Mouse (Mus musculus): ENCODE measurements around the gene C1qtnf3. TPM values are rescaled to one million over a fixed set of nuclear protein-coding genes. Genes with fewer than 3 reads are reported as not detected.
"Not testable (repeated sequence)": the region's sequence is repeated elsewhere in the genome, so short reads cannot be mapped to it uniquely, and the experiment has no call there.

The C1qtnf3 gene
- total and polyA plus RNA-seq, 2 experiments from 2014 or later: 0.16 to 6.5 TPM

DNA sequence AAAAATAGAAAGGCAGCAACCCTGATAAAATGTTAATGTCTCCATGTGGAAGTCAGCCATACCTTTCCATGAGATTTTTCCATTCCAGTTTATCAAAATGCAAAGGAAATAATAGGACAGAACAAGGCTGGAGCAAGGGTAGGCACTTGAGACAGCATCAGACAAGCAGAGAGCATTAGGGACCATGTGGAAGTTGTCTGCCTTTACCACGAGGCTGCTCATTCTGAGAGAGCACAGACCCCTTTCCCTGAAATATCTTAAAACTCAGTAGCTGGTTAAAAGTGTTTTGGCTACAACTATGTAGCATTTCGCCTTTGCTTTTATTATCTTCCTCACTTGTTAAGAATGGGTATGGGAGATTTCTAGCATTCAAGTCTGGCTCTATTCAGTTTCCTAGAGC, 28.6 kb downstream of the C1qtnf3 start:
- Histone ChIP-seq H3K9me3 (replicated peaks; ENCODE audit: control insufficient read depth, low read length) (no peaks in the 10 kb centered on the region), H3K9ac (replicated peaks; ENCODE audit: low read depth, low read length) (no peak overlapping the region), H3K4me3 (ENCODE audit: low read depth, low read length) (no peak overlapping the region), H3K4me1 (ENCODE audit: control insufficient read depth, insufficient read depth) (peaks cover 9% of the 10 kb centered on the region; the same call in 1 of the 2 replicates), H3K36me3 (replicated peaks; ENCODE audit: control insufficient read depth, insufficient read depth, low read length) (0 out of 2 replicates have a peak, but pooled peaks cover 6% of the 10 kb centered on the region), H3K4me2 (ENCODE audit: low read depth, low read length) (peak overlapping the region; percentile 74), H3K27me3 (ENCODE audit: control insufficient read depth, insufficient read depth, low read length) (no peaks in the 10 kb centered on the region), H3K27ac (ENCODE audit: low read depth) (peak overlapping the region; percentile 90; the same call in 1 of the 2 replicates)
- TF ChIP-seq EP300 (IDR thresholded peaks at IDR 0.05; ENCODE audit: low read depth): no peak
- TF ChIP-seq CTCF (IDR thresholded peaks at IDR 0.05; ENCODE audit: low read depth): no peak
- ATAC-seq (ENCODE audit: insufficient read depth, low read depth) (no peak), DNase-seq (ENCODE audit: low spot score) (no peak)
- 37% methylated on average over 2 of the region's 2 CpGs for whole genome bisulfite sequencing

DNA sequence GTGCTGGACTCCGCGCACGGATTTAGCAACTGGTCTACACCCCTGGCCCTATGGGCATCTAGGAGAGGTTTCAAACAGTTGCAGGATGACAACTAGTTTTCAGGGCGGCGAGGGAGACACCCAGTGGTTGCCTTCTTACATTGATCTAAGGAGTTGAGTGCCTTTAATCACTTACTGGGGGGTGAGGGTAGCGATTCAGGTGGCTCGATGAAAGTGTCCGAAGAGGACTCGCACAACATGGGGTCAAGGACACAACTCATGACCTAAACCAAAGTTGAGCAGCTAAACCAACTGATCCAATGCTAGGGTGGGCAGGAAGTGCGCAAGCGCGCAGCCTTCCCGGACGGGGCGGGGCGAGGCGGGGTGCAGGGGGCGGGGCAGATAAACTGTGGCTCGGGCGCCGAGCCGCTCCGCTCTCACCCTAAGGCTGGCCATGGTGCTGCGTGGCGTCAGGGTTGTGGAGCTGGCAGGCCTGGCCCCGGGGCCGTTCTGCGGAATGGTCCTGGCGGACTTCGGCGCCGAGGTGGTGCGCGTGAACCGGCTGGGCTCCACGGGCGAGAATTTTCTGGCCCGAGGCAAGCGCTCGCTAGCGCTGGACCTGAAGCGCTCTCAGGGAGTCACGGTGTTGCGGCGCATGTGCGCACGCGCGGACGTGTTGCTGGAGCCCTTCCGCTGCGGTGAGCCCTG, 29.4 kb downstream of the C1qtnf3 start, which contains the start of gene Amacr:
Amacr (plus strand) TSS at position 380 of the 687 bp plus-strand sequence.
- peak within 1 kb of the TSS; percentile 90 for H3K27ac ChIP-seq (ENCODE audit: low read depth)
- H3K9ac ChIP-seq (replicated peaks; ENCODE audit: low read depth, low read length): peak within 1 kb of the TSS; percentile 61
- ATAC-seq (ENCODE audit: insufficient read depth, low read depth) (peak; percentile 99), DNase-seq (ENCODE audit: low spot score) (peak; percentile 89)
- peak within 1 kb of the TSS; percentile 72 for H3K4me3 ChIP-seq (ENCODE audit: low read depth, low read length)
- WGBS: under 1% methylated on average over 51 of the region's 52 CpGs
- H3K4me2 ChIP-seq (ENCODE audit: low read depth, low read length): peak within 1 kb of the TSS; percentile 74
- H3K9me3 ChIP-seq (replicated peaks; ENCODE audit: control insufficient read depth, low read length): no peaks in the 10 kb centered on the region
- TF ChIP-seq CTCF (IDR thresholded peaks at IDR 0.05; ENCODE audit: low read depth) (peak; percentile 45), EP300 (IDR thresholded peaks at IDR 0.05; ENCODE audit: low read depth) (no peak)
- no peaks in the 10 kb centered on the region for H3K27me3 ChIP-seq (ENCODE audit: control insufficient read depth, insufficient read depth, low read length)
- H3K36me3 ChIP-seq (replicated peaks; ENCODE audit: control insufficient read depth, insufficient read depth, low read length): 0 out of 2 replicates have a peak, but pooled peaks cover 6% of the 10 kb centered on the region
- H3K4me1 ChIP-seq (ENCODE audit: control insufficient read depth, insufficient read depth): peaks cover 9% of the 10 kb centered on the region; the same call in 1 of the 2 replicates

DNA sequence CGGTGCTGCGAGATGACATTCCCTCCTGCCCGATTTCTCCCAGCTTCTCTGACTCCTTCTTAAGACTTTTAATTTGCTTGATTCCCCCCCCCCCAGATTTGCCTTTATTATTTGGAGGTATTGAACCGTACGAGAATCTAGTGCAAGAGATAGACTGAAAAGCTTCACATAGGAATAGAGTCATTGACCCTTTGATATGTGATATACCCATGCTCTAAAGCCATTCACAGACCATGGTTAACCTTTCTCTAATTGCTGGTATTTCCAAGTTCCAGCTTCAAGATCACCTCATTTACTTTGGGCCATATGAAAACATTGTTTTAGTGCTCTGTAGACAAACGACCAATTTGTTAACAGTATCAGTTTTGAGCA, 29.9 kb downstream of the C1qtnf3 start:
- peaks cover 9% of the 10 kb centered on the region; the same call in 1 of the 2 replicates for H3K4me1 ChIP-seq (ENCODE audit: control insufficient read depth, insufficient read depth)
- H3K4me2 ChIP-seq (ENCODE audit: low read depth, low read length): peak overlapping the region; percentile 74
- no peak for ATAC-seq (ENCODE audit: insufficient read depth, low read depth)
- H3K27ac ChIP-seq (ENCODE audit: low read depth): peak overlapping the region; percentile 90
- TF ChIP-seq CTCF (IDR thresholded peaks at IDR 0.05; ENCODE audit: low read depth) (no peak), EP300 (IDR thresholded peaks at IDR 0.05; ENCODE audit: low read depth) (no peak)
- no peaks in the 10 kb centered on the region for H3K27me3 ChIP-seq (ENCODE audit: control insufficient read depth, insufficient read depth, low read length)
- no peak for DNase-seq (ENCODE audit: low spot score)
- H3K4me3 ChIP-seq (ENCODE audit: low read depth, low read length): peak overlapping the region; percentile 72
- 4% methylated on average over 6 of the region's 6 CpGs for WGBS
- peak overlapping the region; percentile 61 for H3K9ac ChIP-seq (replicated peaks; ENCODE audit: low read depth, low read length)
- no peaks in the 10 kb centered on the region for H3K9me3 ChIP-seq (replicated peaks; ENCODE audit: control insufficient read depth, low read length)
- peaks cover 8% of the 10 kb centered on the region; the same call in 1 of the 2 replicates for H3K36me3 ChIP-seq (replicated peaks; ENCODE audit: control insufficient read depth, insufficient read depth, low read length)

DNA sequence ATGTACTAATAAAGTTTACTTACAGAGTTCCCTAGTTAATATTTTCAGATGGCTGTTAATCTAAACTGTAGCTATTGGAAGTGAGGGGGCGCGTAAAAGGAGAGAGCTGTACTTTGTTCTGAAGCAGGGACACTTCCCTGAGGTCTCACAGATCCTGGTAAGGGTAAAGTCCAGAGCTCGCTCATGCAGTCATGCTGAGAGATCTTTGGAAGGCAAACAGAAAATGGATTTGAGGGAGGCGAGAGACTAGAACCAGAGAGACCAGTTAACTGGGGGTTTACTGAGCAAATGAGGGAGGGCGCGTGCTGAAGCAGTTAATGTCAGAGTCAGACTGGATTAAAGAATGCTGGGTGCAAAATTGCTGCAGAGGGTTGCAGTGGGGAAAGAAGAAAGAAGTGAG, 33.6 kb downstream of the C1qtnf3 start:
- Histone ChIP-seq H3K4me2 (ENCODE audit: low read depth, low read length) (no peak overlapping the region), H3K9me3 (replicated peaks; ENCODE audit: control insufficient read depth, low read length) (no peaks in the 10 kb centered on the region), H3K27me3 (ENCODE audit: control insufficient read depth, insufficient read depth, low read length) (no peaks in the 10 kb centered on the region), H3K36me3 (replicated peaks; ENCODE audit: control insufficient read depth, insufficient read depth, low read length) (peaks cover 20% of the 10 kb centered on the region; the same call in 1 of the 2 replicates), H3K4me1 (ENCODE audit: control insufficient read depth, insufficient read depth) (peaks cover 9% of the 10 kb centered on the region; the same call in 1 of the 2 replicates), H3K27ac (ENCODE audit: low read depth) (no peak overlapping the region), H3K9ac (replicated peaks; ENCODE audit: low read depth, low read length) (no peak overlapping the region), H3K4me3 (ENCODE audit: low read depth, low read length) (no peak overlapping the region)
- TF ChIP-seq CTCF (IDR thresholded peaks at IDR 0.05; ENCODE audit: low read depth) (no peak), EP300 (IDR thresholded peaks at IDR 0.05; ENCODE audit: low read depth) (no peak)
- ATAC-seq (ENCODE audit: insufficient read depth, low read depth) (no peak), DNase-seq (ENCODE audit: low spot score) (no peak)
- 82% methylated on average over 6 of the region's 6 CpGs for WGBS

DNA sequence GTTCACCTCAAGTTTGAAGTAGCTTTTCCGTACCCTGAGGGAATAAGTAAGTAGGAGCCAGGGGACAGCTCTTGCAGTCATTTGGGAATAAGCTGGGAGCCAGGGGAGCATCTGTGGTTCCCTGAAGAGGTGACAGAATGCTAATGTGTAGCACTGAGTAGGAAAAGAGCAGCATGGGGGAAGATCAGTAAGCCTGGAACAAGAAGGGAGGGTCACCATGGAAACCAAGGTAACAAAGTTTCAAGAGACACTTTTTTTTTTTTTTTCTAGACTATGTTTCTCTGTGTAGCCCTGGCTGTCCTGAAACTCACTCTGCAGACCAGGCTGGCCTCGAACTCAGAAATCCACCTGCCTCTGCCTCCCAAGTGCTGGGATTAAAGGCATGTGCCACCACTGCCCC, 34.3 kb downstream of the C1qtnf3 start:
- WGBS: 78% methylated on average over 2 of the region's 2 CpGs
- not testable (repeated sequence) for ATAC-seq (ENCODE audit: insufficient read depth, low read depth); H3K4me3 ChIP-seq (ENCODE audit: low read depth, low read length)

More for the DNA sequence above, 34.3 kb downstream of the C1qtnf3 start:
- H3K4me2 ChIP-seq (ENCODE audit: low read depth, low read length); H3K4me1 ChIP-seq (ENCODE audit: control insufficient read depth, insufficient read depth); H3K9me3 ChIP-seq (replicated peaks; ENCODE audit: control insufficient read depth, low read length); DNase-seq (ENCODE audit: low spot score); H3K9ac ChIP-seq (replicated peaks; ENCODE audit: low read depth, low read length); H3K27me3 ChIP-seq (ENCODE audit: control insufficient read depth, insufficient read depth, low read length); H3K27ac ChIP-seq (ENCODE audit: low read depth): not testable (repeated sequence)
- peaks cover 20% of the 10 kb centered on the region; the same call in 1 of the 2 replicates for H3K36me3 ChIP-seq (replicated peaks; ENCODE audit: control insufficient read depth, insufficient read depth, low read length)
